Mouse (Mus musculus) embryonic facial prominence, embryonic 15.5 days (tissue): ENCODE results near the gene Nr6a1. TPM values are rescaled to one million over a fixed set of nuclear protein-coding genes. Genes with fewer than 3 reads are reported as not detected.

ENCODE experiments used
- ATAC-seq: fragments of 200-750 bp; cut with Nextera tagmentation; 2 replicates; pipeline ENCODE4 v1.8.0; 2017; ENCODE audit warnings: low read depth, moderate TSS enrichment; ENCODE audit not compliant: insufficient number of reproducible peaks, low FRiP score, low TSS enrichment
- H3K27ac ChIP-seq: fragments of 300-500 bp; sonication (generic); replicated peaks from 2 replicates; pipeline ENCODE4 v1.5.1; 2015; ENCODE audit warnings: mild to moderate bottlenecking, inconsistent platforms
- H3K27me3 ChIP-seq: fragments of 300-500 bp; sonication (generic); 2 replicates; pipeline ENCODE4 v1.6.1; 2015; ENCODE audit warnings: inconsistent platforms
- H3K36me3 ChIP-seq: fragments of 300-500 bp; sonication (generic); 2 replicates; pipeline ENCODE4 v1.6.1; 2015; ENCODE audit warnings: mild to moderate bottlenecking, inconsistent platforms
- H3K4me1 ChIP-seq: fragments of 300-500 bp; sonication (generic); 2 replicates; pipeline ENCODE4 v1.6.1; 2015; ENCODE audit warnings: inconsistent platforms
- H3K4me2 ChIP-seq: fragments of 300-500 bp; sonication (generic); replicated peaks from 2 replicates; pipeline ENCODE4 v1.6.1; 2015; ENCODE audit warnings: mild to moderate bottlenecking, inconsistent platforms
- H3K4me3 ChIP-seq: fragments of 300-500 bp; sonication (generic); replicated peaks from 2 replicates; pipeline ENCODE4 v1.5.1; 2015; ENCODE audit warnings: mild to moderate bottlenecking, inconsistent platforms
- H3K9ac ChIP-seq: fragments of 300-500 bp; sonication (generic); 2 replicates; pipeline ENCODE4 v1.6.1; 2015; ENCODE audit warnings: inconsistent platforms
- H3K9me3 ChIP-seq: fragments of 300-500 bp; sonication (generic); replicated peaks from 2 replicates; pipeline ENCODE4 v1.6.1; 2016; ENCODE audit warnings: inconsistent platforms
- WGBS: fragments of 180-500 bp; shearing (Covaris S2); methylation state at CpG from one replicate; pipeline ENCODE4 v1.1.7; 2015; 5-methylcytosine and 5-hydroxymethylcytosine counted together
- polyA plus RNA-seq: library from polyadenylated mRNA; unstranded; fragments of >200 nt; fragmentation: Nextera tagmentation; extraction: Ambion mirVana; gene quantifications from 2 replicates; pipeline ENCODE4 v1.2.1, GENCODE M21; 2015

Nr6a1 gene
- polyA plus RNA-seq, 1 experiment from 2014 or later: 1.2 TPM

- Histone ChIP-seq H3K9ac (no peak overlapping the region), H3K27me3 (no peaks in the 10 kb centered on the region), H3K27ac (no peak overlapping the region), H3K4me3 (no peak overlapping the region), H3K36me3 (no peaks in the 10 kb centered on the region), H3K4me2 (no peak overlapping the region), H3K4me1 (no peaks in the 10 kb centered on the region), H3K9me3 (no peaks in the 10 kb centered on the region)
- no peak for ATAC-seq
- WGBS: 92% methylated on average over 6 of the region's 6 CpGs
Observed at GRCm38 (mm10) chr2:38730331-38730827, 197.1 kb downstream of the Nr6a1 start.

- Histone ChIP-seq H3K27me3 (no peaks in the 10 kb centered on the region), H3K9ac (no peak overlapping the region), H3K4me1 (no peaks in the 10 kb centered on the region), H3K36me3 (no peaks in the 10 kb centered on the region), H3K27ac (no peak overlapping the region), H3K4me3 (no peak overlapping the region), H3K4me2 (no peak overlapping the region), H3K9me3 (no peaks in the 10 kb centered on the region)
- ATAC-seq: no peak
- 51% methylated on average over 3 of the region's 3 CpGs for WGBS
Observed at GRCm38 (mm10) chr2:38725427-38725826, 202.1 kb downstream of the Nr6a1 start.

- no peak for ATAC-seq
- no peak overlapping the region for H3K4me3 ChIP-seq
- H3K9ac ChIP-seq: no peak overlapping the region
- H3K36me3 ChIP-seq: no peaks in the 10 kb centered on the region
- H3K27ac ChIP-seq: no peak overlapping the region
- H3K27me3 ChIP-seq: no peaks in the 10 kb centered on the region
- H3K9me3 ChIP-seq: no peaks in the 10 kb centered on the region
- H3K4me2 ChIP-seq: no peak overlapping the region
- no peaks in the 10 kb centered on the region for H3K4me1 ChIP-seq
- WGBS: 78% methylated on average over 4 of the region's 4 CpGs
Observed at GRCm38 (mm10) chr2:38723378-38723777, 204.1 kb downstream of the Nr6a1 start.

- H3K4me2 ChIP-seq: no peak overlapping the region
- WGBS: 65% methylated on average over 4 of the region's 4 CpGs
- no peak overlapping the region for H3K27ac ChIP-seq
- no peaks in the 10 kb centered on the region for H3K4me1 ChIP-seq
- no peak overlapping the region for H3K4me3 ChIP-seq
- no peaks in the 10 kb centered on the region for H3K27me3 ChIP-seq
- H3K9me3 ChIP-seq: no peaks in the 10 kb centered on the region
- H3K9ac ChIP-seq: no peak overlapping the region
- ATAC-seq: no peak
- no peaks in the 10 kb centered on the region for H3K36me3 ChIP-seq
Observed at GRCm38 (mm10) chr2:38722076-38722475, 205.4 kb downstream of the Nr6a1 start.

- H3K4me2 ChIP-seq: no peak overlapping the region
- H3K4me3 ChIP-seq: no peak overlapping the region
- H3K9me3 ChIP-seq: no peaks in the 10 kb centered on the region
- H3K27me3 ChIP-seq: no peaks in the 10 kb centered on the region
- no peak for ATAC-seq
- no peaks in the 10 kb centered on the region for H3K36me3 ChIP-seq
- 89% methylated on average over 2 of the region's 2 CpGs for WGBS
- H3K27ac ChIP-seq: no peak overlapping the region
- H3K9ac ChIP-seq: no peak overlapping the region
- no peaks in the 10 kb centered on the region for H3K4me1 ChIP-seq
Observed at GRCm38 (mm10) chr2:38720661-38721060, 206.8 kb downstream of the Nr6a1 start.

- H3K4me1 ChIP-seq: no peaks in the 10 kb centered on the region
- 75% methylated on average over 6 of the region's 6 CpGs for WGBS
- H3K4me2 ChIP-seq: no peak overlapping the region
Observed at GRCm38 (mm10) chr2:38719354-38719753, 208.1 kb downstream of the Nr6a1 start.

GRCm38 (mm10) chr2:38718676-38719075 lies 208.8 kb downstream of the Nr6a1 start:
- no peak overlapping the region for H3K4me3 ChIP-seq
- H3K36me3 ChIP-seq: no peaks in the 10 kb centered on the region
- no peak for ATAC-seq
- no peaks in the 10 kb centered on the region for H3K4me1 ChIP-seq
- WGBS: 61% methylated on average over 8 of the region's 8 CpGs
- H3K9ac ChIP-seq: no peak overlapping the region
- no peak overlapping the region for H3K27ac ChIP-seq
- H3K9me3 ChIP-seq: no peaks in the 10 kb centered on the region
- peaks cover 13% of the 10 kb centered on the region for H3K27me3 ChIP-seq
- H3K4me2 ChIP-seq: no peak overlapping the region

More at GRCm38 (mm10) chr2:38719354-38719753, 208.1 kb downstream of the Nr6a1 start:
- Histone ChIP-seq H3K9me3 (no peaks in the 10 kb centered on the region), H3K9ac (no peak overlapping the region), H3K4me3 (no peak overlapping the region), H3K36me3 (no peaks in the 10 kb centered on the region), H3K27ac (no peak overlapping the region), H3K27me3 (peaks cover 6% of the 10 kb centered on the region; the same call in 1 of the 2 replicates)
- no peak for ATAC-seq

GRCm38 (mm10) chr2:38717436-38717835 lies 210.1 kb downstream of the Nr6a1 start:
- H3K27ac ChIP-seq: no peak overlapping the region
- no peak for ATAC-seq
- no peak overlapping the region for H3K9ac ChIP-seq
- H3K4me3 ChIP-seq: no peak overlapping the region
- no peaks in the 10 kb centered on the region for H3K36me3 ChIP-seq
- peaks cover 25% of the 10 kb centered on the region for H3K27me3 ChIP-seq
- WGBS: 72% methylated on average over 2 of the region's 2 CpGs
- H3K4me1 ChIP-seq: no peaks in the 10 kb centered on the region
- no peaks in the 10 kb centered on the region for H3K9me3 ChIP-seq
- no peak overlapping the region for H3K4me2 ChIP-seq

- H3K27me3 ChIP-seq: peaks cover 55% of the 10 kb centered on the region
- no peaks in the 10 kb centered on the region for H3K36me3 ChIP-seq
- H3K9ac ChIP-seq: no peak within 1 kb of the TSS
- whole genome bisulfite sequencing: 87% methylated on average over 13 of the region's 13 CpGs
- peaks cover 22% of the 10 kb centered on the region for H3K4me1 ChIP-seq
- no peak for ATAC-seq
- H3K4me2 ChIP-seq: no peak within 1 kb of the TSS
- no peak within 1 kb of the TSS for H3K27ac ChIP-seq
- no peaks in the 10 kb centered on the region for H3K9me3 ChIP-seq
- H3K4me3 ChIP-seq: no peak within 1 kb of the TSS
Observed at GRCm38 (mm10) chr2:38714324-38714723, 213.2 kb downstream of the Nr6a1 start, which contains the start of gene Nr5a1. Gene Nr5a1, minus strand, starts transcription at chr2:38714542.

GRCm38 (mm10) chr2:38713596-38713995 lies 213.9 kb downstream of the Nr6a1 start:
- H3K9ac ChIP-seq: no peak overlapping the region
- H3K27me3 ChIP-seq: peaks cover 62% of the 10 kb centered on the region
- no peaks in the 10 kb centered on the region for H3K9me3 ChIP-seq
- no peak for ATAC-seq
- no peaks in the 10 kb centered on the region for H3K36me3 ChIP-seq
- no peak overlapping the region for H3K4me2 ChIP-seq
- peaks cover 22% of the 10 kb centered on the region for H3K4me1 ChIP-seq
- no peak overlapping the region for H3K4me3 ChIP-seq
- no peak overlapping the region for H3K27ac ChIP-seq
- 78% methylated on average over 3 of the region's 3 CpGs for WGBS

GRCm38 (mm10) chr2:38712769-38713125 lies 214.7 kb downstream of the Nr6a1 start:
- Histone ChIP-seq H3K4me1 (peaks cover 22% of the 10 kb centered on the region), H3K27ac (no peak overlapping the region), H3K27me3 (peaks cover 71% of the 10 kb centered on the region), H3K4me2 (no peak overlapping the region), H3K4me3 (no peak overlapping the region; the same call in 1 of the 2 replicates), H3K9me3 (no peaks in the 10 kb centered on the region), H3K36me3 (no peaks in the 10 kb centered on the region), H3K9ac (no peak overlapping the region)
- ATAC-seq: no peak
- WGBS: 31% methylated on average over 11 of the region's 11 CpGs

- no peak overlapping the region for H3K9ac ChIP-seq
- no peak for ATAC-seq
Observed at GRCm38 (mm10) chr2:38712076-38712768, 215.3 kb downstream of the Nr6a1 start.

More at GRCm38 (mm10) chr2:38712076-38712768, 215.3 kb downstream of the Nr6a1 start:
- Histone ChIP-seq H3K4me3 (peak overlapping the region; percentile 37), H3K9me3 (no peaks in the 10 kb centered on the region), H3K4me2 (peak overlapping the region; percentile 57), H3K36me3 (no peaks in the 10 kb centered on the region), H3K27ac (no peak overlapping the region), H3K4me1 (peaks cover 22% of the 10 kb centered on the region), H3K27me3 (peaks cover 75% of the 10 kb centered on the region)
- WGBS: 4% methylated on average over 58 of the region's 58 CpGs
